Mouse (Mus musculus) kidney, embryonic 16.5 days (tissue): ENCODE data around the gene Zfhx3. TPM values are rescaled to one million over a fixed set of nuclear protein-coding genes. Genes with fewer than 3 reads are reported as not detected.

ENCODE experiments used
- ATAC-seq: fragments of 200-750 bp; cut with Nextera tagmentation; 2 replicates; pipeline ENCODE4 v1.8.0; 2017; ENCODE audit warnings: moderate TSS enrichment; ENCODE audit not compliant: low FRiP score, low TSS enrichment
- H3K27ac ChIP-seq: fragments of 300-500 bp; sonication (generic); 2 replicates; pipeline ENCODE4 v1.5.1; 2014; ENCODE audit warnings: low read length
- H3K27me3 ChIP-seq: fragments of 300-500 bp; sonication (generic); 2 replicates; pipeline ENCODE4 v1.6.1; 2014; ENCODE audit warnings: low read length, control low read depth, mixed read lengths; ENCODE audit not compliant: insufficient read depth
- H3K36me3 ChIP-seq: fragments of 300-500 bp; sonication (generic); 2 replicates; pipeline ENCODE4 v1.6.1; 2014; ENCODE audit warnings: low read length, control low read depth, mixed read lengths; ENCODE audit not compliant: insufficient read depth
- H3K4me1 ChIP-seq: fragments of 300-500 bp; sonication (generic); 2 replicates; pipeline ENCODE4 v1.6.1; 2014; ENCODE audit warnings: low read length, control low read depth, mixed read lengths; ENCODE audit not compliant: insufficient read depth
- H3K4me2 ChIP-seq: fragments of 300-500 bp; sonication (generic); replicated peaks from 2 replicates; pipeline ENCODE4 v1.6.1; 2014; ENCODE audit warnings: low read depth, low read length
- H3K4me3 ChIP-seq: fragments of 300-500 bp; sonication (generic); 2 replicates; pipeline ENCODE4 v1.5.1; 2014; ENCODE audit warnings: mild to moderate bottlenecking, low read length
- H3K9ac ChIP-seq: fragments of 300-500 bp; sonication (generic); replicated peaks from 2 replicates; pipeline ENCODE4 v1.6.1; 2014; ENCODE audit warnings: low read length
- H3K9me3 ChIP-seq: fragments of 300-500 bp; sonication (generic); 2 replicates; pipeline ENCODE4 v1.6.1; 2016; ENCODE audit warnings: low read length, control low read depth
- WGBS: fragments of 180-500 bp; shearing (Covaris S2); extraction: QIAGEN DNeasy Blood & Tissue Kit; methylation state at CpG from one replicate; pipeline ENCODE4 v1.1.7; 2014; 5-methylcytosine and 5-hydroxymethylcytosine counted together
- polyA plus RNA-seq: library from polyadenylated mRNA; unstranded; fragments of >200 nt; fragmentation: Nextera tagmentation; extraction: Ambion mirVana; gene quantifications from 2 replicates; pipeline ENCODE4 v1.2.1, GENCODE M21; 2015

The Zfhx3 gene
- polyA plus RNA-seq, 1 experiment from 2014 or later = 6.6 TPM

GRCm38 (mm10) chr8:108730907-108731440 lies 788.5 kb downstream of the Zfhx3 start:
- no peaks in the 10 kb centered on the region for H3K9me3 ChIP-seq
- H3K4me2 ChIP-seq = no peak overlapping the region; the same call in 1 of the 2 replicates
- H3K27ac ChIP-seq = peak overlapping the region; percentile 1; the same call in 1 of the 2 replicates
- ATAC-seq = no peak
- 20% methylated on average over 9 of the region's 9 CpGs for WGBS
- no peaks in the 10 kb centered on the region for H3K36me3 ChIP-seq
- H3K4me3 ChIP-seq = no peak overlapping the region
- H3K4me1 ChIP-seq = peaks cover 97% of the 10 kb centered on the region
- no peak overlapping the region for H3K9ac ChIP-seq
- no peaks in the 10 kb centered on the region for H3K27me3 ChIP-seq

- no peaks in the 10 kb centered on the region for H3K9me3 ChIP-seq
- no peak overlapping the region for H3K4me3 ChIP-seq
- 22% methylated on average over 11 of the region's 11 CpGs for WGBS
- H3K4me1 ChIP-seq = peaks cover 98% of the 10 kb centered on the region
- ATAC-seq = no peak
- H3K9ac ChIP-seq = no peak overlapping the region
- no peaks in the 10 kb centered on the region for H3K27me3 ChIP-seq
- H3K36me3 ChIP-seq = no peaks in the 10 kb centered on the region
- peak overlapping the region; percentile 62 for H3K27ac ChIP-seq
- H3K4me2 ChIP-seq = no peak overlapping the region
Observed at GRCm38 (mm10) chr8:108732500-108732899, 790.1 kb downstream of the Zfhx3 start.

- Histone ChIP-seq H3K4me1 (peaks cover 92% of the 10 kb centered on the region), H3K9ac (no peak overlapping the region), H3K27ac (peak overlapping the region; percentile 62), H3K4me3 (no peak overlapping the region), H3K9me3 (no peaks in the 10 kb centered on the region), H3K36me3 (no peaks in the 10 kb centered on the region), H3K4me2 (no peak overlapping the region), H3K27me3 (no peaks in the 10 kb centered on the region)
- 55% methylated on average over 5 of the region's 5 CpGs for WGBS
- ATAC-seq = 0 out of 2 replicates have a peak, but pooled peaks have one; percentile 5
Observed at GRCm38 (mm10) chr8:108733385-108733784, 790.9 kb downstream of the Zfhx3 start.

- 0 out of 2 replicates have a peak overlapping the region, but pooled peaks have one; percentile 0 for H3K4me2 ChIP-seq
- peaks cover 62% of the 10 kb centered on the region for H3K4me1 ChIP-seq
- no peak overlapping the region for H3K4me3 ChIP-seq
- WGBS = 11% methylated on average over 9 of the region's 9 CpGs
- no peaks in the 10 kb centered on the region for H3K36me3 ChIP-seq
- no peaks in the 10 kb centered on the region for H3K27me3 ChIP-seq
- H3K9ac ChIP-seq = no peak overlapping the region
- H3K27ac ChIP-seq = no peak overlapping the region
- H3K9me3 ChIP-seq = no peaks in the 10 kb centered on the region
- no peak; the same call in 1 of the 2 replicates for ATAC-seq
Observed at GRCm38 (mm10) chr8:108736442-108736841, 794.0 kb downstream of the Zfhx3 start.

- Histone ChIP-seq H3K4me1 (peaks cover 50% of the 10 kb centered on the region), H3K36me3 (no peaks in the 10 kb centered on the region), H3K9me3 (no peaks in the 10 kb centered on the region), H3K4me2 (no peak overlapping the region), H3K9ac (no peak overlapping the region), H3K27me3 (no peaks in the 10 kb centered on the region), H3K4me3 (no peak overlapping the region), H3K27ac (no peak overlapping the region)
- no peak for ATAC-seq
- WGBS = 93% methylated on average over 10 of the region's 10 CpGs
Observed at GRCm38 (mm10) chr8:108738179-108738578, 795.7 kb downstream of the Zfhx3 start.

GRCm38 (mm10) chr8:108739517-108739916 lies 797.1 kb downstream of the Zfhx3 start:
- 80% methylated on average over 6 of the region's 6 CpGs for WGBS

GRCm38 (mm10) chr8:108740443-108740842 lies 798.0 kb downstream of the Zfhx3 start:
- Histone ChIP-seq H3K4me3 (no peak overlapping the region), H3K27ac (no peak overlapping the region), H3K9ac (no peak overlapping the region), H3K27me3 (no peaks in the 10 kb centered on the region), H3K4me1 (peaks cover 34% of the 10 kb centered on the region), H3K9me3 (no peaks in the 10 kb centered on the region), H3K4me2 (no peak overlapping the region), H3K36me3 (no peaks in the 10 kb centered on the region)
- WGBS = 83% methylated on average over 13 of the region's 13 CpGs
- no peak for ATAC-seq

More at GRCm38 (mm10) chr8:108739517-108739916, 797.1 kb downstream of the Zfhx3 start:
- H3K4me2 ChIP-seq = no peak overlapping the region
- no peak for ATAC-seq
- H3K9ac ChIP-seq = no peak overlapping the region
- no peaks in the 10 kb centered on the region for H3K36me3 ChIP-seq
- H3K27ac ChIP-seq = no peak overlapping the region
- no peaks in the 10 kb centered on the region for H3K9me3 ChIP-seq
- H3K4me3 ChIP-seq = no peak overlapping the region
- H3K4me1 ChIP-seq = peaks cover 40% of the 10 kb centered on the region
- no peaks in the 10 kb centered on the region for H3K27me3 ChIP-seq

- WGBS = 81% methylated on average over 4 of the region's 4 CpGs
- Histone ChIP-seq H3K4me3 (no peak overlapping the region), H3K36me3 (no peaks in the 10 kb centered on the region), H3K27me3 (no peaks in the 10 kb centered on the region), H3K9me3 (no peaks in the 10 kb centered on the region), H3K27ac (no peak overlapping the region), H3K4me1 (peaks cover 28% of the 10 kb centered on the region), H3K4me2 (no peak overlapping the region), H3K9ac (no peak overlapping the region)
- no peak for ATAC-seq
Observed at GRCm38 (mm10) chr8:108741651-108742050, 799.2 kb downstream of the Zfhx3 start.

- H3K36me3 ChIP-seq = no peaks in the 10 kb centered on the region
- no peaks in the 10 kb centered on the region for H3K27me3 ChIP-seq
- no peak for ATAC-seq
- H3K9ac ChIP-seq = no peak overlapping the region
- H3K27ac ChIP-seq = no peak overlapping the region
- no peaks in the 10 kb centered on the region for H3K9me3 ChIP-seq
- 73% methylated on average over 10 of the region's 10 CpGs for WGBS
- H3K4me1 ChIP-seq = peaks cover 20% of the 10 kb centered on the region
- no peak overlapping the region for H3K4me3 ChIP-seq
- no peak overlapping the region for H3K4me2 ChIP-seq
Observed at GRCm38 (mm10) chr8:108742465-108742864, 800.0 kb downstream of the Zfhx3 start.

- Histone ChIP-seq H3K4me2 (no peak overlapping the region), H3K27ac (no peak overlapping the region), H3K4me3 (no peak overlapping the region), H3K36me3 (no peaks in the 10 kb centered on the region), H3K9me3 (no peaks in the 10 kb centered on the region), H3K9ac (no peak overlapping the region), H3K27me3 (no peaks in the 10 kb centered on the region), H3K4me1 (peaks cover 18% of the 10 kb centered on the region; the same call in 1 of the 2 replicates)
- 61% methylated on average over 7 of the region's 7 CpGs for WGBS
- ATAC-seq = no peak; the same call in 1 of the 2 replicates
Observed at GRCm38 (mm10) chr8:108743238-108743637, 800.8 kb downstream of the Zfhx3 start.
